Mouse (Mus musculus) 3134 (cell line): ENCODE results near the gene Nlrp6.
"Not testable (repeated sequence)": the region's sequence is repeated elsewhere in the genome, so short reads cannot be mapped to it uniquely, and the experiment has no call there.

Source experiments
- DNase-seq: peaks from one replicate; pipeline ENCODE4 v3.0.0-alpha.2; 2011; ENCODE audit warnings: low spot score; ENCODE audit not compliant: insufficient read length; ENCODE audit errors: extremely low read depth

The Nlrp6 gene

GRCm38 (mm10) chr7:140920418-140921029 is at the start of gene Nlrp6:
Gene Nlrp6 (plus strand): TSS chr7:140920902.
- no peak for DNase-seq

GRCm38 (mm10) chr7:140874224-140874623 is 46.5 kb upstream of the Nlrp6 start:
- DNase-seq = no peak

GRCm38 (mm10) chr7:140877364-140877763 is 43.3 kb upstream of the Nlrp6 start:
- DNase-seq = no peak

GRCm38 (mm10) chr7:140879355-140879754 is 41.3 kb upstream of the Nlrp6 start:
- no peak for DNase-seq

GRCm38 (mm10) chr7:140880419-140880818 is 40.3 kb upstream of the Nlrp6 start:
- DNase-seq = no peak

GRCm38 (mm10) chr7:140880865-140881515 is 39.7 kb upstream of the Nlrp6 start:
- no peak for DNase-seq

- peak; percentile 95 for DNase-seq
Measured at GRCm38 (mm10) chr7:140881696-140882468, 38.8 kb upstream of the Nlrp6 start, which contains the start of the genes Psmd13 and Sirt3. Gene Psmd13 (plus strand): TSS chr7:140881968. Gene Sirt3 (minus strand): TSS chr7:140882309.

GRCm38 (mm10) chr7:140882469-140882803 is 38.3 kb upstream of the Nlrp6 start:
- no peak for DNase-seq

GRCm38 (mm10) chr7:140890636-140891035 is 30.1 kb upstream of the Nlrp6 start:
- DNase-seq = not testable (repeated sequence)

- no peak for DNase-seq
Measured at GRCm38 (mm10) chr7:140894031-140894430, 26.7 kb upstream of the Nlrp6 start.

GRCm38 (mm10) chr7:140894611-140895010 is 26.1 kb upstream of the Nlrp6 start:
- no peak for DNase-seq

GRCm38 (mm10) chr7:140897863-140898262 is 22.8 kb upstream of the Nlrp6 start:
- DNase-seq = no peak

- DNase-seq = no peak
Measured at GRCm38 (mm10) chr7:140899121-140899520, 21.6 kb upstream of the Nlrp6 start.

GRCm38 (mm10) chr7:140900220-140900619 is 20.5 kb upstream of the Nlrp6 start, which contains the start of gene Cox8b:
Gene Cox8b (minus strand): TSS chr7:140900446.
- DNase-seq = no peak

- DNase-seq = no peak
Measured at GRCm38 (mm10) chr7:140902036-140902875, 18.4 kb upstream of the Nlrp6 start.

- DNase-seq = peak; percentile 38
Measured at GRCm38 (mm10) chr7:140903212-140903611, 17.5 kb upstream of the Nlrp6 start.

- no peak for DNase-seq
Measured at GRCm38 (mm10) chr7:140905642-140906081, 15.0 kb upstream of the Nlrp6 start.

- DNase-seq = no peak
Measured at GRCm38 (mm10) chr7:140907131-140907530, 13.6 kb upstream of the Nlrp6 start.

- no peak for DNase-seq
Measured at GRCm38 (mm10) chr7:140907697-140908096, 13.0 kb upstream of the Nlrp6 start.

GRCm38 (mm10) chr7:140908181-140908580 is 12.5 kb upstream of the Nlrp6 start:
- no peak for DNase-seq
